Mouse (Mus musculus): ENCODE measurements around the gene Ehd2. TPM values are rescaled to one million over a fixed set of nuclear protein-coding genes. Genes with fewer than 3 reads are reported as not detected.

Gene Ehd2
- total and polyA plus RNA-seq, 2 experiments from 2014 or later = 4.4 to 9.5 TPM

DNA sequence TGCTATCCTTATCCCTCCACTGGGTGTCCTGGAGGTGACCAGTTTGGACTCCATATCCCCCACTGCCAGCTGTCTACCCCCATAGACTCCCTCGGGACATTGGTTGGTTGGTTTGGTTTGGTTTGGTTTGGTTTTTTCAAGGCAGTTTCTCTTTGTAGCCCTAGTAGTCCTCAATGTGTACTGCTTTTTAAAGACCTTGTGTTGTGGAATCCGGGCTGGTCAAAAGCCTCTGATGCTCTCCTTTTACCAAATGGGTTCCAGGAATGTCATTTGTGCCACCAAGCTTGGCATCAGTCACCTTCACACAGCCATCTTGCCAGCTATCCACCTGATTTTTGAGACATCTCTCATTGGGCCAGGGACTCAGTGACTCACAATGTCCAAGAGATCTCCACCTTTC is 52.6 kb downstream of the Ehd2 start:
- Histone ChIP-seq H3K4me1 (ENCODE audit: insufficient read depth, low read length) (no peaks in the 10 kb centered on the region), H3K9ac (replicated peaks; ENCODE audit: low read length) (no peak overlapping the region), H3K27me3 (ENCODE audit: insufficient read depth, low read length) (no peaks in the 10 kb centered on the region), H3K4me3 (ENCODE audit: low read length) (no peak overlapping the region), H3K9me3 (ENCODE audit: low read length) (no peaks in the 10 kb centered on the region), H3K4me2 (ENCODE audit: low read depth, low read length) (no peak overlapping the region), H3K36me3 (ENCODE audit: insufficient read depth, low read length) (peaks cover 8% of the 10 kb centered on the region; the same call in 1 of the 2 replicates), H3K27ac (no peak overlapping the region)
- DNase-seq (ENCODE audit: low spot score) (no peak), ATAC-seq (no peak)
- no peak for TF ChIP-seq CTCF (IDR thresholded peaks at IDR 0.05; ENCODE audit: low read depth)
- WGBS = 89% methylated on average over 2 of the region's 2 CpGs

GRCm38 (mm10) chr7:15914252-15914651 is 53.1 kb downstream of the Ehd2 start:
- H3K36me3 ChIP-seq (ENCODE audit: insufficient read depth, low read length) = peaks cover 6% of the 10 kb centered on the region; the same call in 1 of the 2 replicates
- no peak overlapping the region for H3K9ac ChIP-seq (replicated peaks; ENCODE audit: low read length)
- peak; percentile 35 for DNase-seq (ENCODE audit: low spot score)

DNA sequence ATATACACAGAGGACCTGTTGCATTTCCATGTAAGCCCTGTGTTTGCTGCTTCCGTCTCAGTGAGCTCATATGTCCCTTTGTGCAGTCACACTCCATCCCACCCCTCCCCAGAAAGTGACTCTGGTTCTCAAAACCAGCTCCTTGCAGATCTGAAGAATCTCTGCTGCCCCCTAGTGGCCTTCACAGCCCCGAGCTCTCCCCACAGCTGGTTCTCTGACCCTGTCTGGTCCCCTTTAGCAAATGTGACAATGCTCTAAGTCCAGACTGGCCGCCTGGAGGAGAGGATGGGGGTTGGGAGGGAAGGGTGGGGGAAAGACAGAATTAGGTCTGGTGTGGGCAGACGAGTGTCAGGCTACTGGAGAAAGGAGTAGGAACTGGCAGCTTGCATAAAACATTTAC is 55.2 kb downstream of the Ehd2 start:
- ATAC-seq (peak; percentile 73), DNase-seq (ENCODE audit: low spot score) (peak; percentile 90)
- no peak overlapping the region for H3K9ac ChIP-seq (replicated peaks; ENCODE audit: low read length)
- H3K27me3 ChIP-seq (ENCODE audit: insufficient read depth, low read length) = no peaks in the 10 kb centered on the region
- H3K4me2 ChIP-seq (ENCODE audit: low read depth, low read length) = no peak overlapping the region
- 2% methylated on average over 4 of the region's 4 CpGs for WGBS
- peak; percentile 85 for TF ChIP-seq CTCF (IDR thresholded peaks at IDR 0.05; ENCODE audit: low read depth)
- H3K4me1 ChIP-seq (ENCODE audit: insufficient read depth, low read length) = no peaks in the 10 kb centered on the region
- H3K4me3 ChIP-seq (ENCODE audit: low read length) = no peak overlapping the region
- H3K27ac ChIP-seq = no peak overlapping the region
- H3K36me3 ChIP-seq (ENCODE audit: insufficient read depth, low read length) = peaks cover 2% of the 10 kb centered on the region; the same call in 1 of the 2 replicates
- no peaks in the 10 kb centered on the region for H3K9me3 ChIP-seq (ENCODE audit: low read length)

More at GRCm38 (mm10) chr7:15914252-15914651, 53.1 kb downstream of the Ehd2 start:
- no peak overlapping the region for H3K4me3 ChIP-seq (ENCODE audit: low read length)
- no peak overlapping the region for H3K4me2 ChIP-seq (ENCODE audit: low read depth, low read length)
- no peak overlapping the region for H3K27ac ChIP-seq
- H3K27me3 ChIP-seq (ENCODE audit: insufficient read depth, low read length) = no peaks in the 10 kb centered on the region
- H3K9me3 ChIP-seq (ENCODE audit: low read length) = no peaks in the 10 kb centered on the region
- 43% methylated on average over 2 of the region's 2 CpGs for WGBS
- no peaks in the 10 kb centered on the region for H3K4me1 ChIP-seq (ENCODE audit: insufficient read depth, low read length)
- peak; percentile 72 for TF ChIP-seq CTCF (IDR thresholded peaks at IDR 0.05; ENCODE audit: low read depth)
- no peak for ATAC-seq

GRCm38 (mm10) chr7:15910521-15910920 is 56.8 kb downstream of the Ehd2 start:
- Histone ChIP-seq H3K4me2 (ENCODE audit: low read depth, low read length) (no peak overlapping the region), H3K4me1 (ENCODE audit: insufficient read depth, low read length) (no peaks in the 10 kb centered on the region), H3K27me3 (ENCODE audit: insufficient read depth, low read length) (no peaks in the 10 kb centered on the region), H3K9me3 (ENCODE audit: low read length) (no peaks in the 10 kb centered on the region), H3K9ac (replicated peaks; ENCODE audit: low read length) (no peak overlapping the region), H3K4me3 (ENCODE audit: low read length) (no peak overlapping the region), H3K36me3 (ENCODE audit: insufficient read depth, low read length) (no peaks in the 10 kb centered on the region), H3K27ac (no peak overlapping the region)
- 85% methylated on average over 5 of the region's 5 CpGs for WGBS
- ATAC-seq = no peak
- DNase-seq (ENCODE audit: low spot score) = no peak
- no peak for TF ChIP-seq CTCF (IDR thresholded peaks at IDR 0.05; ENCODE audit: low read depth)

DNA sequence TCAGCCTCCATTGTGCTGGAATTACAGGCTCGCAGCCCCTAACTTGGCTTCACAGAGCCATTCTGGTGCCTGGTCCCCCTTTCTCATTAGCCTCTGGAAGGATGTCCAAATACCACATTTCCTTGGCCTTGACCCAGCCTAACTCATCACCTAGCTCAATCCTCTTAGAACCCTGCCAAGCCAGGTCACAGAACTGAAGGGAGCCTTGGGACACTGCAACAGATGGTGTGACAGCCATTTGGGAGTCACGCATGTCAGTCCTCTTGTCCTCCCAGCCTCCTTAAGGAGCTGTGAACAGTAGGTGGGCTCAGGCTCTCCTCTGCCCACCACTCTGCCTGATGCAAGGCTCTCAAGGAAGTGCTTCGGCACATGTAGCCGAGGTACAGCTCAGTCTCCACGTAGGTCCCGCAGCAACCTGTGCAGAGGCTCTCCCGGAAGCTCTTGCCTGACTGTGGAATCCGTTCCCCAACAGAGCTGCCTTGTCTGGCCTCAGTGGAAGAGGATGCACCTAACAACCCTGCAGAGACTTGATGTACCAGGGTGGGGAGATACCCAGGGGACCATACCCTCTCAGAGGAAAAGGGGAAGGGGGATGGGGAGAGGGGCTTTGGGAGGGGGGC is 59.3 kb downstream of the Ehd2 start:
- ATAC-seq (no peak), DNase-seq (ENCODE audit: low spot score) (no peak)
- no peak overlapping the region for H3K27ac ChIP-seq
- no peaks in the 10 kb centered on the region for H3K9me3 ChIP-seq (ENCODE audit: low read length)
- WGBS = 80% methylated on average over 8 of the region's 8 CpGs
- TF ChIP-seq CTCF (IDR thresholded peaks at IDR 0.05; ENCODE audit: low read depth) = no peak
- H3K27me3 ChIP-seq (ENCODE audit: insufficient read depth, low read length) = no peaks in the 10 kb centered on the region
- H3K4me2 ChIP-seq (ENCODE audit: low read depth, low read length) = no peak overlapping the region
- H3K4me1 ChIP-seq (ENCODE audit: insufficient read depth, low read length) = no peaks in the 10 kb centered on the region
- no peaks in the 10 kb centered on the region for H3K36me3 ChIP-seq (ENCODE audit: insufficient read depth, low read length)
- no peak overlapping the region for H3K9ac ChIP-seq (replicated peaks; ENCODE audit: low read length)
- H3K4me3 ChIP-seq (ENCODE audit: low read length) = no peak overlapping the region

DNA sequence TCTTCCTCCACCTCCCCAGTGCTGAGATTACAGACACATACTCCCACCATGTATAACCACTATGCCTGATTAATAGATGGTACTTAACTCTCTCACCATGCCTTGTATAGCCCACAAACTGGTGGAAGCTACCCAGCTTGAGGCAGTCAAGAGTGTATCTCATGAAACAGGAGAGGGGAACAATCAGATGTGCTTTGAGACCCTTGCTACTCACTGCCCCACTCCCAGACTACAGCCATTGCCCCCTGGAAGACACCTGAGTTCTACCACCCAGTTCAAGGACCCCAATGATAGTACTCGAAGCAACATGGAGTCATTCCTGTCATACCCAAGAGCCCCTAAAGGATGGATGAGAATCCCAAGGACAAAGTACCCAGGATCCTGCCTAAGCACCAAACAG is 60.8 kb downstream of the Ehd2 start:
- Histone ChIP-seq H3K9me3 (ENCODE audit: low read length) (no peaks in the 10 kb centered on the region), H3K4me1 (ENCODE audit: insufficient read depth, low read length) (no peaks in the 10 kb centered on the region), H3K4me2 (ENCODE audit: low read depth, low read length) (no peak overlapping the region), H3K9ac (replicated peaks; ENCODE audit: low read length) (no peak overlapping the region), H3K27ac (no peak overlapping the region), H3K36me3 (ENCODE audit: insufficient read depth, low read length) (no peaks in the 10 kb centered on the region), H3K27me3 (ENCODE audit: insufficient read depth, low read length) (no peaks in the 10 kb centered on the region), H3K4me3 (ENCODE audit: low read length) (no peak overlapping the region)
- no peak for TF ChIP-seq CTCF (IDR thresholded peaks at IDR 0.05; ENCODE audit: low read depth)
- 72% methylated on average over 1 of the region's 1 CpGs for WGBS
- DNase-seq (ENCODE audit: low spot score) (no peak), ATAC-seq (no peak)

- WGBS = 67% methylated on average over 7 of the region's 7 CpGs
- Histone ChIP-seq H3K4me2 (ENCODE audit: low read depth, low read length) (no peak overlapping the region), H3K9ac (replicated peaks; ENCODE audit: low read length) (no peak overlapping the region), H3K27me3 (ENCODE audit: insufficient read depth, low read length) (no peaks in the 10 kb centered on the region), H3K9me3 (ENCODE audit: low read length) (no peaks in the 10 kb centered on the region), H3K27ac (no peak overlapping the region), H3K4me1 (ENCODE audit: insufficient read depth, low read length) (no peaks in the 10 kb centered on the region), H3K36me3 (ENCODE audit: insufficient read depth, low read length) (no peaks in the 10 kb centered on the region), H3K4me3 (ENCODE audit: low read length) (no peak overlapping the region)
- no peak for DNase-seq (ENCODE audit: low spot score)
- ATAC-seq = no peak
- no peak for TF ChIP-seq CTCF (IDR thresholded peaks at IDR 0.05; ENCODE audit: low read depth)
Measured at GRCm38 (mm10) chr7:15905861-15906260, 61.5 kb downstream of the Ehd2 start.
